Mouse (Mus musculus) embryo, embryonic 10.5 days (tissue): ENCODE data around the gene Cfdp1.

Experiments
- DNase-seq: peaks from one replicate; pipeline ENCODE4 v3.0.0-alpha.2; 2015; ENCODE audit warnings: low spot score

Cfdp1 gene

DNA sequence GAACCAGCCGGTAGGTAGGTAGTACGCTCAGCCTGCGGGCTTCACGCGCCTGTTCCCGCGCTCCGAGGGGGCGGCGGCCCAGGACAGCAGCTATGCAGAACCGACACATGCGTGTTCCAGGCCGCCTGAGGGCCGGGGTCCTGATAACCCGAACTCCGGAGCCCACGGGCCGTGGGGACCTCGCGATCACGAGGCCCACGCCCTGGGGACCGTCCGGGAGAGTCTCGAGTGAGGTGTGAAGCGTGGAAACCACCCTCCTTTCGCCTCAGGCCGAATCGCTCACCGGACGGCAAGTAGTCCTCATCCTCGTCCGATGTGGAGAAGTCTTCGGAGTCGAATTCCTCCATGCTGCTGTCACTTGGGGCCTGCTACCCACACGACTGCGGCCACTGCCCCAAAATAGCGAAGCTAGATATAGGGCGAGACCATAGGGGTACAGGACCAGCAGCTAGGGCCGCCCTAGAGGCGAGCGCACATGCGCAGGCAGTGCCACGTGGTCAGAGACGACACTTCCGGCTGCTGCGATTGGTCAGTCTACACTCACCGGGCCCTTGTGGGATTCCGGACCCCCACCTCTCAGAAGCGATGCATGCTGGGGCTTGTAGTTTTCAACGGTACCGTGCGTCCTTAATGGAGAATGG is at the start of gene Cfdp1:
Cfdp1 (minus strand) TSS at position 431 of the 641 bp plus-strand sequence.
- DNase-seq, result peak; percentile 99

DNA sequence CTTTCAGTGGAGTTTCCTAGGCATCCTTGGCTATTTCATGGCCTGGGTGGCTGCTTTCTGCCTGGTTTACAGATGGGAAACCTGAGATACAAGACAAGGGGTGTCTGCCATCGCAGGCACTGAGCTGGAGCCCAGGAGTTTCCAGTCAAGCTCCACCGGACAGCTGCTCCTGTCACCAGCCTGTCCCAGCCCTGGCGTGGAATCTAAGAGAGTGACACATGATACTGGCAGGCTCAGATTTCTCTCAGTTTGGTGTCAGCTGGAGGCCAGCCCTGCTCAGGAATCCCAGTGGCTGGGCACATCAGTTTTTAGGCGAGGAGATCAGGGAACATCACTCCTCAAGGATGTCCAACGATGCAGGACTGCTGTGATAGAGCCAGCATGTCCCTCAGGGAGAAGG is 48.0 kb upstream of the Cfdp1 start:
- peak; percentile 59 for DNase-seq

DNA sequence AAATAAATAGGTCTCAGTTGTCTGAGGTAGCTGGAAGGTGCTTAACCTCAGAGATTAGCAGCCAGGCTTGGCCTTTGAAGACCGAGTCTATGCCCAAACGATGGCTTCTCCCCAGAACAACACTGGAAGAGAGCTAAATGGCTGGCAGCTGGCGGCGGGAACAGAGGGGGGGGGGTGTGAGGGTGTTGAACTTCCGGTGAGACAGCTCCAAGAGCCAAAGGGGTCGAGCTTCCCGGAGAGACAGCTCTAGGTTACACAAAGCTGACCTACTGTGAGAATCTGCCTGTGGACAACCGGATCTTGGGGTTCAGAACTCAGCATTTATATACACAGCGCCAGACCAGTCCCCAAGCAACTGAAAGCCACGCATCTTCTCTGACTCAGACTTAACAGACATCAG is 44.5 kb upstream of the Cfdp1 start:
- no peak for DNase-seq

DNA sequence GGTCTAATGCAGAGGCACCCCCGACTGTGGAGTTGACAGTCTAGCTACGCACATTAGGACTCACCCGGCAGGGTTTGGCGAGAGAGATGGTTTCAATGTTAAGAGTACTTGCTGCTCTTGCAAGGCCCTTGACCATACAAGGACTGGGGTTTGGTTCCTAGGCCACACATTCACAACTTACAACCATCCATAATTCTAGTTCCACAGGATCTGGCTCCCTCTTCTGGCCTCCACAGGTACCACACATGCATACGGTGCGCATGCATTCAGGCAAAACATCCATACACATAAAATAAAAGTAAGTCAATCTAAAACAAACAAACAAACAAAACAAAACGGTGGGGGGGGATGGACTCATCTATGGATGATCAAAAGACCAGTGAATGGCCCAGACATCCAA is 40.9 kb upstream of the Cfdp1 start:
- DNase-seq, result no peak

DNA sequence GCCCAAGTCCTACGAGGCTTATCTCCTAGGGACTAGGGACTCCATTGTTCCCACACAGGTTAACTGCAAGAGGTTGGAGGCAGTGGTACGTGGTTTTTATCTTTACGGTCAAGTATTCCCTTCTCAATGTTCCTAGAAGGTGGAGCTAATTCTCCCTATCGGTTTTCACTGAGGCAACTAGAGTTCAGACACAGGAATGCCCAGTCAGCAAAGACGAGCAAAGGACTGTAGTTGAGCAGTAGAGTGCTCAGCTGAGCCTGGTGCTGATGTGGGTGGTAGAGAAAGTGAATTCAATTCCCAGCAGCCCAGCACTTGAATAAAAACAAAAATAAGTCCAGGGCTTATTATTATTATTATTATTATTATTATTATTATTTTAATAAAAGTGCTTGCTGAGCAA is 38.5 kb upstream of the Cfdp1 start:
- no peak for DNase-seq

DNA sequence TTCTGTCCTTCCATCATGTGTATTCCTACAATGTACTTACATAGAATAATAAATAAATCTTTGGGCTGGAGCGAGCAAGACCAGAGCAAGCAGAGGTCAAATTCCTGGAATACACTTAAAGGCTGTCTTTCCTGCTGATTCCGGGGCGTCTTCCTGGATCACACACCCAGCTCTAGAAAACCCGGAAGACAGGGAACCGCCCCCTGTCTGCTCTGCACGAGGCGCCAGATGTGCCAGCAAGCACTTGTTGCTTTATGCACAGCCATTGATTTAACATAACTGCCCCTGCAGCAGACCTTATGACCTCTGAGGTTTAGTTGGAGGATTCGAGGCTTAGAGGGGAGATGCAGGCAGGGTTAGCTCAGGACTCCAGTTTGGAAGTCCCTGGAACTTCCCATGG is 37.9 kb upstream of the Cfdp1 start:
- no peak for DNase-seq

DNA sequence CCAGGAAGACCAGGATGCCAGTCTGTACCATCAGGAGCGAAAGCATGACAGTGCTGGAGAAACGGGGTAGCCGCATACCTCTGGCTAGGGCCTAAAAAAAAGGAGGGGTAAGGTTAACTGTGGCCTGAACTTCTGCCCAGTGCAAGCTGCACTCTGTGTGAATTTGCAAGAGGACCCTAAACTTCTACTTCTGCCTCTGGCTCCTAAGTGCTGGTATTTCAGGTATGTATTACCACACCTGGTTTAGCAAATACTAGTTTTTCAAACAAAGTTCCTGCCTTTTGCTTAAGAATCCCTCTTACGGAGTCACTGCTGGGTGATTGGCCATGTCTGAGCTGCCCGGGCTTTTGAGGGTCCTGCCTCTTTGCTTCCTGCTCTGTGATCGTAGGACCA is 36.8 kb upstream of the Cfdp1 start:
- DNase-seq, result no peak

DNA sequence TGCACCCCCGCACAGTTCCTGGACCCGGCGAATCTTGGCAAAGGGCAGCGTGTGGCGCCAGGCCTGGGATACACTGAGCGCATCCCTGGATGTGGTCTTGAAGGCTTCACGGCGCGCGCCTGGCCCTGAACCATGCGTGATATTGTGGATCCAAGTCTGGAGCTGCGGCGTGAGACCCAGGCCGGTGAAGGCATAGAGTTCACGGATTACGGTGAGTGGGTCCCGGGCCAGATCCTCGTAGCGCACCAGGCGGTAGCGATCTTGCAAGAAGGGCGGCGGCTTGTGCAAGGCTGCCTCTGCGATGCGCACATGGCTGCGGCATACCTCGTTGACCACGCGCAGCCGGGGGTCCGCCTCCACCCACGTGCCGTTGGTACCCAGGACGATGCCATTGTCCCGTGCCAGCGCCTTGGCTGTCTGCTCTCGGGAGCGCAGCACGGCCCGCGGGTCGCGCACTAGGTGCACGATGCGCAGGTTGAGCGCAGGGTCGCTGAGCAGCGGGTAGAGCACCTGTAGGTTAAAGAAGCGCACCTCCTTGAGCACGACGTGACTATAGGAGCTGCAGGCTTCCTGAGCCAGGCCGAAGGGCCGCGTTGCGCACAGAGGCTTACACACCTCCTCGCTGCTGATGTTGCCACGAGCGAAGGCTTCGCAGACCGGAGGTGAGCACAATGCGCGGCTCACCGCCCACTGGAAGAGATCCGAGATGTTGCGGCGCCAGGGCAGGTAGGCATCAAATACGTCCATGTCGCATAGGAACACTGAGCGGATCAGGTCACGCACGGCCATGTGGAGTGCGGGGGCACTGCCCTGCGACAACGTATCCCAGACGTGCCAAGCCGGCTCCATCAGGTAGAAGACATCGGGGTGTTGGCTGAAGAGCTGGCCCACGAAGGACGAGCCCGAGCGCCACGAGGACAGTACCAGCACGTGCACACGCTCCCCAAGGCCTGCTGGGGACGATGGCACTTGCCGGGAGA is 36.1 kb upstream of the Cfdp1 start:
- no peak for DNase-seq

DNA sequence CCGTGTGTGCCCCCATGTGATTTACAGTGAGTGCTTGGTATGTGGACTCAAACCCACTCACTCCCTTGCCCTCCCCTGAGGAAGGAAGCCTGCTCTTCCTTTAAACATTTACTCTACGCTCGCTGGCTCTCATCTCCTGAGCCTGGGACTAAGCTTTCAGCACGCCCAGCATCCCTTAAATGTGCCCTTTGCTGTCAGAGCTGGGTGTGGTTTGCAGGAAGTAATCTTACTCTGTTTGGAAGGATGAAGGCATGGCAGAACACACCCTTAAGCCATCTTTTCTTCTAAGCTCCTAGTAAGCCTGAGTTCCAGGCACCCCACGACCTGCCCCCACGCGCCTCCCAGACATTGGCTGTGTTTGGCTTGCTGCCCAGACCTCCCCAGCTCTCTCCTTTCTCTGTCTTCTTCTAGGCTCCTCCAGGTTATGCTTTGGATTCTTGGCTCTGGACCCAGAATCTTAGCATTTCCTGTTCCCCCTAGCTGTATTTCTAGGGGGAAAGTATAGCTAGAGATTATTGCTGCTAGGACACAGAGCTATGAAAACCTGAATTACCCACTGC is 34.1 kb upstream of the Cfdp1 start:
- no peak for DNase-seq

DNA sequence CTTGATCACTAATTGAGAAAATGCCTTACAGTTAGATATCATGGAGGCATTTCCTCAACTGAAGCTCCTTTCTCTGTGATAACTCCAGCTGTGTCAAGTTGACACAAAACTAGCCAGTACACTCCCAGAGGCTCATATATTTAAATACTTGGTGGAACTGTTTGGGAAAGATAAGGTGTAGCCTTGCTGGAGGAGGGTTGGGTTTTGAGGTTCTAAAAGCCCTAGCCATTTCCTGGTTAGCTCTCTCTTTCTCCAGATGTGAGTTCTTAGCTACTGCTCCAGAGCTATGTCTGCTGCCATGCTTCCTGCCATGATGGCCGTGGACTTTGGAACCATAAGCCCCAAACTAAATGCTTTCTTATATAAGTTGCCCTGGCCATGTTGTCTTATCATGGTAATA is 33.4 kb upstream of the Cfdp1 start:
- no peak for DNase-seq

DNA sequence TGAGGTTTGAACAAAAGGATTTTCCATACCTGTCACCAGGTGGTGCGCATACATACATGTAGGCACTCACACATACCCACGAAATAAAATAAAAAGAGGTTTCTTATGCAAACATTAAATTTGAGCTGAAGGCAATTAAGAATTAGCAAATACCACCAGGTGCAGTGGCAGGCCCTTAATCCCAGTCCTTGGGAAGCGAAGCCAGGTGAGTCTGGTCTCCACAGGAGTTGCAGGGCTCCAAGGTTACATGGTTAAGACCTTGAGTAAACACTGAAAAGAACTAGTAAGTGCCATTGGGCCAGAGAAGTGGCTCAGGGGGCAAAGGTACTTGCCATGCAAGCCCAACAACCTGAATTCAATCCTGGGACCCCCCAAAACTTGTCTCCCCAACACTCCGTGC is 29.5 kb upstream of the Cfdp1 start:
- no peak for DNase-seq

DNA sequence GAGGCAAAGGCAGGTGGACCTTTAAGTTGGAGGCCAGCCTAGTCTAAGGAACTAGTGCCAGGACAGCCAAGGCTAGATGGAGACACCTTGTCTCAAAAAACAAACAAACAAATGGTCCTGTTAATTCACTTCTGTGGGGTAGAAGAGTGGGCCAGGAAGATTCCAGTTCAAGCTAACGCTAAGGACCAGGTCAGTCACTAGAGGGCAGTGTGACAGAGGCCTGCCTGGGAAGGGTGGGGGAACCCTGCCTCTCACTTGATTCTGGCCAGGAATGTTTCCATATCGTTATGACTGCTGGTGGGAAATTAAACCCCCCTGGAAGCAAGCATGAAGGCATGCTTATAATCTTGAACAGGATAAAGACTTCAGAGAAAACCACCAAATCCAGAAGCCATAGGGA is 27.5 kb upstream of the Cfdp1 start:
- DNase-seq, result peak; percentile 80

DNA sequence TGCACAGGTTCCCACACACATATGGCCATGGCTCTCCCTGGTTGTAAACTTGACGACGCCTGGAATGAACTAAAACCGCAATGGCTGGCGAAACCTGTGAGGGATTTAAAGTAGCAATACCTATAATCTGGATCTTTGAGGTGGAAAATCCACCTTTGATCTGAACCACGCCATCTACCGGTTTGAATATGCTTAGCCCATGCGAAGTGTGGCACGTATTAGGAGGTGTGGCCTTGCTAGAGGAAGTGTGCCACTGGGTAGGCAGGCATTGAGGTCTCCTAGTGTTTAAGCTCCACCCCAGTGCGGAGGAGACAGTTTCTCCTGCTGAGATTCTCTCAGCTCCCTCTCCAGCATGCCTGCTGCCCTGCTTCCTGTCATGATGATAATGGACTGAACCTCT is 23.6 kb upstream of the Cfdp1 start:
- DNase-seq, result no peak

DNA sequence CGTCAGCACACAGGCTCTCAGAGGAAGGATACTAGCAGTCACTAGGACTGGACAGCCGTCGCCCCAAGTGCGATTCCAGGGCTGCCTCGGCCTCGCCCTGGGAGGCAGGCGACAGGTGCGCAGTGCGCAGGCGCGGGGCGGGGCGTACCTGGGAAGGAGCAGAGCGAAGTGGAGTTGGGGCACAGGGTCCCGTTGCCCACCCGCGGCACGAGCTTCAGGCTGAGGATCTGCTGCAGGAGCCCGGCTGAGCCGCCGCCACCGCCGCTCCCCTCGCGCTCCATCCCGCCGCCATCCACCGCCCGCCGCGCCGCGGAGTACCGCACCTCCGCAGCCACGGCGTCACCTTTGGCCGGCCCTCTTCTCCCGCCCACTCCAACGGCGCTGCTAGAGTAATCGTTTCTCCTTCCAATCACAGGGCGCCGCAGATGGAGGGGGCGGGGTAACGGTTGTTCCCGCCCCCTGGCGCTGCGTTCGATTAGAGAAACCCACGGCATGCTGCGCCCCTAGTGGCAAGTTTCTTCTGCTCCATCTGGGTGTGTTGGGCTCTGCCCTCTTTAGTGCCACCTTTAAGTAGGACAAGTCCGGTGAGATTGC is 22.4 kb upstream of the Cfdp1 start, which contains the start of gene Tmem170:
Tmem170 (minus strand) TSS at position 396 of the 594 bp plus-strand sequence.
- peak; percentile 100 for DNase-seq

DNA sequence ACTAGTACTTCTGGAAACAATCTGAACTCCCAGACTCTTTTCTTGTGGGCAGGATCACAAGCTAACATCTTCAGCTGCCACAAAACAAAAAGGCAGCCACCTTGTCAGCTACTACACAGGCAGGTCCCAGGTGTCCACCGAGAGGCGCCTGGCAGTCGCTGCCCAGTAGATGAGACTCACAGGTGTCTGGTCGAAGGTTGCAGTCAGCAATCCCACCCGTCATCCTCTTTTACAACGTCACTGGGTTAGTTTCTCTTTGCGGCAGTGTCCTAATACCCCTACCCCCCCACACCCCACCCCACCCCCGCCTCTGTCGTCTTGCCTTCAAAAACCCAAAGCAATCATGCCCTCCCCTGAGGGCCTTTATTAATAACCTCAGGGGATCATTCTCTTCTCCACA is 21.7 kb upstream of the Cfdp1 start:
- DNase-seq, result no peak

DNA sequence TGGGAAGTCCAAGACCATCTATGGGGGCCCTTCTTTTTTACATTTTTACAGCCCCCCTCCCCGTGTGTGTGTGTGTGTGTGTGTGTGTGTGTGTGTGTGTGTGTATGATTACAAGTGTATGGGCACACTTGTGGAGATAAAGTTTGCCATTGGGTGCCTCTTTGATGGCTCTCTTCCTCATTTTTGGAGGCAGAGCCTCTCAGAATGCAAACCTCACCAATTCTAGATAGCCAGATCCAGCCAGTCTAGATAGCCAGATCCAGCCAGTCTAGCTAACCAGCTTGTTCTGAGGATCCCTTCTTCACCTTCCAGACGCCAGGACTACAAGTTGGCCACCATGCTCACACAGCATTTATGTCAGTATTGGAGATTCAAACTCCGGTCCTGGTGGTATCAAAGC is 17.2 kb upstream of the Cfdp1 start:
- DNase-seq, result no peak

DNA sequence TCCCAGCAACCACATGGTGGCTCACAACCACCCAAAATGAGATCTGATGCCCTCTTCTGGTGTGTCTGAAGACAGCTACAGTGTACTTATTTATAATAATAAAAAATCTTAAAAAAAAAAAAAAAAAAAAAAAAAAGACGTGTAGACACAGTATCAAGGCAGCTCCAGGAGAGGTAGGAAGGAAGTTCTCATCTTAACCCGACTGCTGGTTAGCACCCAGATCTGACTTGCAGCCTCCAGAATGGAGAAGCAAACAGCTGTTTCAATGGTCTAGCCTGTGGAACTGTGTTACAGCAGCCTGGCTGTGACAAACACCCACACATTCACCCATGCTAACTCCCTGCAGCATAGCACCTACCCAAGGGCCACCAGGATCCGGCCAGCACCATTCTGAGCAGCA is 16.3 kb upstream of the Cfdp1 start:
- DNase-seq, result no peak

DNA sequence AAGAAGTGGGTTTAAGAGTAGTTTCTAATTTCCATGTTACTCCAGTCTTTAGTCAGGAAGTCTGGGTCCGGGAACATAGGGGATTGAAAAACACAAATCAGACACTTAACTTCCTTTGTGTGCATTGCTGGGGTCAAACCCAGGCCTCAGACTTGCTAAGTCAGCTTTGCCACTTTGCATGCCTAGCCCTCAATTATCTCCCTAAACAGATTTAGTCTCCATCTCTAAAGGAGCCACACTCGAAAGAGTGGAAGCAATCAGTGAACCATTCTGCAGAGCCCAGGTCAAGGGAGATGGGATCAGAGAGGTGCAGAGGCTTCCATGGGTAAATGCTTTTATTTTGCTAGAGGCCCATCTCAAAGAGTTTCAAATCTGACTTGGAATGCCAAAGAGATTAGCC is 14.6 kb upstream of the Cfdp1 start:
- DNase-seq, result no peak

DNA sequence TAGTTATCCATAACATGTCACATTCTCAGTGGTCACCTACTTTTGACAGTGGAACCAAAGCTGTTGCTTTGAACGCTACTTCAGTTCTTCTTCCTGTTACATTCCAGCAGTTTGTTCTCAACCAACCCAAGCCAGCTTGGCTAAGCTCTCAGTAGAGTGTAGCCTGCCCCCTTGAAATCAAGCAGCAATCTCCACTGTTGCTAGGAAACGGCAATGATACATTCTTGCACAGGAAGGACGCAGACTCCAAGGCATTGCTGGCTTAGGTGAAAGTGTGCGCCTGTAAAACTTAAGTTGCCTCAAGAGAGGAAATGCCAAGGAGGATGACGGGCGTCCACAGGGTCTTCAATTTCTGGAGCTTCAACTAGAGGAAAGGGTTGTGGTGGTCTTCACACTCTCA is 11.8 kb upstream of the Cfdp1 start:
- no peak for DNase-seq

DNA sequence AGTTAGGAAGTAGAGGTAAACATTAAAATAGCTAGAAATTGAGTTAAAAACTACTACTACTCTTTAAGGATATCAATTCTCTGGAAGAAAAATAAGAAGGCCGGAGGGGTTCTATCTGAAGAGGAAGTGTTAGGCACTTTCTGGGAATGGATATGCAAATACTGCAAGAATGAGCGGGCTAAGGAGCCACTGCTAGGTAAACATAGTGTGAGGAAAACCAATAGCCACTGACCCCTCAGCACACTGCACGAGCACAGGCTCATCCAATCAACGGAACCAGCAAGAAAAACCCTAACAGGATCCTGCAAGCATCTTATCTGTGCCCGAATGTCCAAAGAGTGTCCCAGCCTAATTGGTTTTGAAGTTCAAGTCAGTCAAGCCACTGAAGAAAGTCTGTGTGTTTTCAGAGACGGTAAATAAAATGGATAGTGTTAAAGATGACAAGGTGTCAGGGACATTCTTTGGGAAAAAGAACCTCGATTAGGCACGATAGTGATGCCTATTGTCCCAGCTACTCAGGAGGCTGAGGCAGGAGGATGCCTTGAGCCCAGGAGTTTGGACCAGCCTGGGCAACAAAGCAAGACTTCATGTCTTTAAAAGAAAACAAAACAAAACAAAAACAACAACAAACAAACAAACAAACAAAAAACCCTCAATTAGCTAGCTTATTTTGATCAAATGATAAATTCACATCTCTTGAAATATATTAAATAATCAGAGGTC is 11.2 kb upstream of the Cfdp1 start:
- DNase-seq, result no peak

DNA sequence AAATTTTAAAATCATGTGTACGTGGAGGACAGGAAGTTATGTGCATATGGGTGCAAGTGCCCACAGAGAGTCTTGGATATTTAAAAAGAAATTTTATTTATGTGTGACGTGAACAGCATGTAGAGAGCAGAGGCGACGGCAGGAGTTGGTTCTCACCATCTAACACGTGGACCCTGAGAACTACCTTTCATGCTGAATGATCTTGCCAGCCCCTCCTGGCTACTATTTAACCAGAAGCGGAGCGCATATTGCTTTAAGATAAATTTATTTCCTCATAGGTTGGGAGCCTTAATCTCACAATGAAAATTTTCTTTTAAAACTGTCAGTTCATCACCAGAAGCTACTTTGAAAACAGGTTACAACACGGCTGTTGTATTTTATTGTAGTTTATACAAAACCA is 10.6 kb upstream of the Cfdp1 start:
- DNase-seq, result no peak

DNA sequence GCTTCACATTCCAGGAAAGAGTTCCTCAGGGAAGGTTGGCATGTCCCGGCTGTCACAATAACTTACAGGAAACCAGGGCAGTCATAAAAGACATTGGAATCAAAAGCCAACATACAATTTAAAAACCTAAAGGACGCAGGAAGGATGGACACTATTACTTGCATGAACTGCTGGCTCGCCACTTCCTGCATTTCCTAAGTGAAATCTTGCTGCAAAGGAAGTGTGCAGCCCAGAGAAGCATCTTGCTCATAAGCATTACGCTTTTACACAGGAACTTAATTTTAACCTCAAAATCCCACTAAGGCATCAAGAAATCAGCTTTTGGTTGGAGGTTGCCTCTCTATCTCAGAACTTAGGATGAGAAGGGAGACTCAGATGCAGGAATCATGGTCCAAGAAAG is 9.2 kb upstream of the Cfdp1 start:
- no peak for DNase-seq
